Mouse (Mus musculus) ES-E14 (cell line): Measurements from ENCODE around the gene 3110009E18Rik.

Experiments
- CHD2 ChIP-seq: IDR thresholded peaks from 2 replicates; pipeline ENCODE4 v1.6.1; 2014; ENCODE audit warnings: mild to moderate bottlenecking, low read depth, low read length, inconsistent platforms
- HCFC1 ChIP-seq: IDR thresholded peaks from 2 replicates; pipeline ENCODE4 v1.6.1; 2012; ENCODE audit warnings: low read length, inconsistent platforms, borderline replicate concordance; ENCODE audit not compliant: insufficient read depth
- MAFK ChIP-seq: IDR thresholded peaks from 2 replicates; pipeline ENCODE4 v1.6.1; 2014; ENCODE audit warnings: mild to moderate bottlenecking, low read depth, low read length, inconsistent platforms; ENCODE audit not compliant: insufficient read depth
- ZC3H11A ChIP-seq: IDR thresholded peaks from 2 replicates; pipeline ENCODE4 v1.6.1; 2012; ENCODE audit warnings: low read depth, mild to moderate bottlenecking, inconsistent platforms, low read length, borderline replicate concordance
- ZNF384 ChIP-seq: IDR thresholded peaks from 2 replicates; pipeline ENCODE4 v1.6.1; 2012; ENCODE audit warnings: low read depth, low read length, inconsistent platforms

DNA sequence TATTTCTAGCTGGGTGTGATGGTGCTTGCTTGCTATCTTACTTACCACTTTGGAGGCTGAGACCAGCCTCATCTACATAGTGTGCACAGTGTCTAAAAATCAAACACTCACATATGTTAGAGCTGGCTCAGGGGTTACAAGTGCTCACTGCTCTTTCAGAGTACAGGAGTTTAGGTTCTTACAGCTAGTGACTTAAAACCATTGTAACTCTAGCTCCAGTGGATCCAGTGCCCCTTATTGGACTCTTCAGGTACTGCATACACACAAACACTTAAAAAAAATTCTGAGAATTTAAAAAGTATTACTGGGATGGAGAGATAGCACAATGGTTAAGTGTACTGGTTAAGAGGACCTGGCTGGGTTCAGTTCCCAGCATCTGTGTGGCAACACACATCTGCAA, 26.0 kb downstream of the 3110009E18Rik start:
- TF ChIP-seq HCFC1 (no peak), ZNF384 (no peak), CHD2 (no peak), MAFK (no peak), ZC3H11A (no peak)
